Mouse (Mus musculus): Measurements from ENCODE around the gene Zfp873. TPM values are rescaled to one million over a fixed set of nuclear protein-coding genes. Genes with fewer than 3 reads are reported as not detected.
"Not testable (repeated sequence)": the region's sequence is repeated elsewhere in the genome, so short reads cannot be mapped to it uniquely, and the experiment has no call there.

The Zfp873 gene
- total RNA-seq (2021), result 10 to 100 TPM; 11.9 to 12.5 TPM
- long read RNA-seq, experiment 1, partial matches to known transcripts, result 1 of 3 reads
- long read RNA-seq, experiment 1, other reads (novel, unspliced or antisense), result 1 of 3 reads
- long read RNA-seq, experiment 2, partial matches to known transcripts, result 0 of 3 reads
- long read RNA-seq, experiment 2, other reads (novel, unspliced or antisense), result 2 of 3 reads

DNA sequence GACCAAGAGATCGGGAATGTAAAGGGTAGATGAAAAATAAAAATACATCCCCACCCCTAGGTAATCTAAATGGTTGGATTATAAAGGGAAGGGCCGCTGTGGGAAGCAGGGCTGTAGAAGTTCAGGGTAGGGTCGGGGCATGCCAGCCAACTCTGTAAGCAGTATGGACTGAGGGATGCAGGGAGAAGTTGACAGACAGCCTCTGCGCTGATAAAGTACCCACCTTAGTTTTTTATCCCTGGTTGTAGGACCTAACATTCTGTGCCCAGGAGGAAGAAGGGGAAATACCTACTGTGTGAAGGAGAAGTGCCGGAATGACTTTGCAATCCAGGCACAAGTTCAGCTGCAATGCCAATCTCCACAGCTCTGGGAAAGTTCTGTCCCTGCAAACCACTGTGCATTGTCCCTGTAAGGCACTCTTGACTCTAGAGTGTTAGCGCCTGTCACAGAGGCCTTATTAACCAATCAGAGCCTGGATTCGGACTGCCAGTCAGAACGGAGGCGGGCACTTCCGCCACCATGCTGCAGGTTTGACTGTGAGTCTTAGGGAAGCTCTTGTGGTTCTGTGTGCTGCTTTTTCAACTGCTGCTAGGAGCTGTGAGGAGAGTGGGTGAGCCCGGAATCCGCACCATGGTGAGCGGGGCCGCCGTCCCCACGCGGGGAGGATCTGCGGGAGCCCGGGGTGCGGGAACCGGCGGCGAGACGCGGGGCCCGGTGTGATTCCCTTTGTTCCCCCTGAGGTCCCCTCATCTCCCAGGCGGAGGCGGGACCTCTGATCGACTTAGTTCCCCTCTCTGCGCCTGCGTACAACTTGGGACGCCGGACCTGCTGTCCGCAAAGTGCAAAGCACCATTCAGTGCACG lies at the start of gene Zfp873:
Zfp873 (plus strand) TSS at position 527 of the 863 bp plus-strand sequence.
- peak; percentile 34 for TF ChIP-seq CTCF (conservative IDR thresholded peaks at IDR 0.05)
- peak; percentile 86 to 94 for DNase-seq (ENCODE audit: low spot score in 2 of 2)

DNA sequence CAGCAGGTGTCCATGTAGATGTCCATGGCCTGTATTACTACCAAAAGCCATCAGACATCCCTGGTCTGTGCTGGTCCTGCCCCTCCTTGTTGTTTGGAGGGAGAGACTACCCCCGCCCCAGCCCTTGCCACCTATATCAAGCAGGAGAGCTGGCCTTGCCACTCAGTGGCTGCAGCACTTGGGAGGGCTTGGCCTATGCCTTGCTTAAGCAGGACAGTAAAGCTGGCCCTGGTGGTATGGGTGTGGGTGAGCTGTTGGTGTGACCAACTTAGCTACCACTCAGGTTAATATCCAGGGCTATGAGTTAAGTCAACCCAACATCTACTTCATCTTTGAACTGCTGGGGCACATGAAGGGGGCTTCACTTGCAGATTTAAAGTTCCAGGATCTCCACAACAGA lies 44.7 kb upstream of the Zfp873 start:
- not testable (repeated sequence) for H3K27ac ChIP-seq; DNase-seq (ENCODE audit: low spot score in 2 of 2); H3K4me3 ChIP-seq

More for the DNA sequence above, at the start of gene Zfp873:
- Histone ChIP-seq H3K27ac (peak within 1 kb of the TSS; percentile 97), H3K4me3 (peak within 1 kb of the TSS; percentile 84)

DNA sequence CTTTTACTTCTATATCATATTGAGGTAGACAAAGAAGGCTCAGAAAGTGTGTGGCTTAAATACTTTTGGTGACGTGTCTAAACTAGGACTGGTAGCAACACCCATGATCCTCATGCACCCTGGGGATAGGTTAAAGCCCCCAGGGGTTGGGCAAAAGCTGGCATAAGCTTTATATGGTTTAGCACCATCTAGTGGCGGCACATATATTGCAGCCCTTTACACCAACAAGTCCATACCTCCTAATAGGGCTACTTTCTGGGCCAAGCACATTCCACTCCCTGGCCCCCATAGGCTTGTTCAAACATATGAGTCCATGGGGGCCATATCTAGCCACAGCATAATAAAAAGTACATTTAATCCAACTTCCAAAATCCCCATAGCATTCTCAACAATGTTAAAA lies 43.1 kb upstream of the Zfp873 start:
- H3K4me3 ChIP-seq; H3K27ac ChIP-seq; DNase-seq (ENCODE audit: low spot score in 2 of 2): not testable (repeated sequence)
- peak; percentile 56 for TF ChIP-seq CTCF (conservative IDR thresholded peaks at IDR 0.05)

DNA sequence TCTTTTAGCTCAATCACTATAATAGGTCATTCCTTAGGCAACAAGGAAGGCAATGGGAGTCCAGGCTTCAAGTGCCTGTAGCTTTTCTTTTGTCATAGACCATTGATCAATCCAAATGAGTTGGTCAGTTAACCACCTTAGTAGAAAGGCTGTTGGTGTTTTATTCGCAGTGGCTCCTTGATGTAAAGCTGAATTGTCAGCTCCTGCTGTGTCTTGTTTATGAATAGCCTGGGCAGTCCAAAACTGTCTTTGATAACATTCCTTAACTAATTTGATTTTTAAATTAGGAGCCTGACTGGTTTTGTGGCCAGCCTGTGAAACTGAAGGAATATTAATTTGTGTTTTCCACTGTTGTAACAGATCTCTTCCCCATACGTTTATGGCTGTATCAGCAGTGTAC lies 5.7 kb upstream of the Zfp873 start:
- Histone ChIP-seq H3K27ac (no peak overlapping the region), H3K4me3 (no peak overlapping the region)
- TF ChIP-seq CTCF (conservative IDR thresholded peaks at IDR 0.05), result no peak
- no peak for DNase-seq (ENCODE audit: low spot score in 2 of 2)

DNA sequence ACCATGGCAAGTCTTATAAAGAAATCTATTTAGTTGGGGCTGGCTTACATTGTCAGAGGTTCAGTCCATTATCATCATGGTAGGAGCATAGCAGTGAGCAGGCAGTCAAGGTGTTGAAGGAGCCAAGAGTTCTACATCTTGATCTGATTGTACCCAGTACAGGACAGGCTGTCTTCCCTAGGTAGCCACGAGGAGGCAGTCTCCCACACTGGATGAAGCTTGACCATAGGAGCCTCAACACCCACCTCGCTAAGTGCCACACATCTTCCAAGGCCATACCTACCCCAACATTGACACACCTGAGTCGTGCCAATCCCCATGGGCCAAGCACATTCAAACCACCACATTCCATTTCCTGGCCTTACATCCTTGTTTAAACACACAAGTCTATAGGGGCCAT lies 1.3 kb upstream of the Zfp873 start:
- no peak overlapping the region for H3K27ac ChIP-seq
- TF ChIP-seq CTCF (conservative IDR thresholded peaks at IDR 0.05), result no peak
- H3K4me3 ChIP-seq, result no peak overlapping the region
- no peak for DNase-seq (ENCODE audit: low spot score in 2 of 2)

DNA sequence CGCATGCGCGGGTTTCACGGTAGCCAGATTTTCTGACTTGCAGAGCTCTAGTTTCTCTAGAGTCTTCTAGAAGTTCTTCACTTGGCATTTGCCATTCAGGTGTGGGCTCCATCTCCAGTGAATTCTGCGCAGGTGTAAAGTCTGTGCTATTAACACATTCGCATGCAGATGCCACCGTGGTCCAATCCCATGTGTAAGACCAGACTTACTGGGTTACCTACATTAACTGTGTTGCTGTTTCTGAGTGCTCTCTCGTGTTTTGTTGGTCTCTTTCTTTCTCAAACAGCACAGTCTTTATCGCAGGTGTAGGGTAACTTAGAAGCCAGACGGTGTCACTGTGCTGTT lies 509 bp downstream of the Zfp873 start:
- H3K27ac ChIP-seq, result peak overlapping the region; percentile 97
- peak overlapping the region; percentile 84 for H3K4me3 ChIP-seq
- DNase-seq (ENCODE audit: low spot score in 2 of 2), result not testable (repeated sequence)
- TF ChIP-seq CTCF (conservative IDR thresholded peaks at IDR 0.05), result 0 out of 2 replicates have a peak, but pooled peaks have one; percentile 3

DNA sequence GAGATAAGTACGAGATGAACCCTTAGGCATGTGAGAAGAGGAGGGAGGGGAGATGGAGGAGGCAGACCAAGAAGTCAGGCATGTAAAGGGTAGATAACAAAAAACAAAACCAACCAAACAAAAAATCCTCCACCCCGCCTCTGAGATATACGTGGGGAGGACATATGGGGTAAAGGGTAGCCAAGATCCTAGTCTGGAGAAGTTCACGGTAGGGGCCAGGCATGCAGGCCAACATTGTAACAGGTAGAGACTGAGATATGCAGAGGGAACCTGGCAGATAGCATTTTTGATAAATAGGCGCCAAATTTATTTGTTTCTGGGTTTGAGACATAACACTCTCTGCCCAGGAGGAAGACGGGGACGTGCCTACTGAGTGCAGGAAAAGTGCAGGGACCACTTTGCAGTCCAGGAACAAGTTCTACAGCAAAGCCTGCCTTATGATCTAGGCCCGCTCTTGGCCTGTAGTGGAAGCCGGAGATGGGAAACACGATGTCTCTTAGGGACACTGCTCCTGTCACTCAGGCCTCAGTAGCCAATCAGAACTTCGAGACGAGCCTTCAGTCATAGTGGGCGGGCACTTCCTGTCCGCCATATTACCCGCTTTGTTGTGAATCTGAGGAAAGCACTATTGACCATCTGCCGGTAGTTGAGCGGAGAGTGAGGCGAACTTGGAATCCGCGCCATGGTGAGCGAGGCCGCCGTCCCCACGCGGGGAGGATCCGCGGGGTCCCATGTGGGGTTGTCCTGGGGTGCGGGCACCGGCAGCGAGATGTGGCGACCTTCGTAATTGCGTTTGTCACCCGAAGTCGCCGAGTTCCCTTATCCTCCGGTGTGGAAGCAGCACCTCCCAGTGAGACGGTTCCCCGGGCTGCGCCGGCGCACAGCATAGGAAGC lies 35.1 kb downstream of the Zfp873 start, which contains the start of gene BC024063:
BC024063 (plus strand) TSS at position 626 of the 894 bp plus-strand sequence.
- peak; percentile 59 to 77 for DNase-seq (ENCODE audit: low spot score in 2 of 2)
- H3K4me3 ChIP-seq, result peak within 1 kb of the TSS; percentile 61
- H3K27ac ChIP-seq, result peak within 1 kb of the TSS; percentile 88

DNA sequence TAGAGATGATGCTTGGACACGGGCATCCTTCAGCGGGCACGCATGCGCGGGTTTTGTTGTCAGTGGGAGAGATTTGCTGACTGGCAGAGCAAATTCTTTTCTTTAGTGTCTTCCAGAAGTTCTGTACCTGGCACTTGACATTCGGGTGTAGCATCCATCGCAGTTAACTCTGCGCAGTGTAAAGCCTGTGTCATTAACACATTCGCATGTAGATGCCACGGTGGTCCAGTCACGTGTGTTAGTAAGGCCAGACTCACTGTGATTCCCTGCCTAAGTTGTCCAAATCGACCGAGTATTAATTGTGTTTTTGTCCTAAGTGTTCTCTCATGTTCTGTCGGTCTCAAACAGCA lies 35.7 kb downstream of the Zfp873 start:
- peak overlapping the region; percentile 88 for H3K27ac ChIP-seq
- peak overlapping the region; percentile 61 for H3K4me3 ChIP-seq
- DNase-seq (ENCODE audit: low spot score in 2 of 2), result not testable (repeated sequence)

Other genes starting within 250 kb of the Zfp873 start
- gene Gm4767, start 235.9 kb upstream of the Zfp873 start, total RNA-seq (2021), result 1 to 10 TPM; 2.6 to 3.6 TPM
- 1 to 10 TPM; 2.7 to 4.0 TPM for gene Gm32687, start 184.2 kb upstream of the Zfp873 start, total RNA-seq (2021)
- 1 to 10 TPM; 4.0 to 5.3 TPM for gene Zfp781, start 117.6 kb upstream of the Zfp873 start, total RNA-seq (2021)
- 1 to 10 TPM; 7.7 to 8.5 TPM for gene BC024063, start 35.2 kb downstream of the Zfp873 start, total RNA-seq (2021)
- gene AU041133, start 79.9 kb downstream of the Zfp873 start, total RNA-seq (2021), result 1 to 10 TPM; 8.8 to 9.7 TPM
- gene Zfp938, start 193.2 kb downstream of the Zfp873 start, total RNA-seq (2021), result 10 to 100 TPM; 21.0 to 21.8 TPM

Measured in layer of hippocampus, adult 2 months (tissue).